ENCODE assay signal across 25 mouse cellular contexts in genomic region chr11:114797981-114798380, GRCm38 (mm10). TPM values are rescaled to one million over a fixed set of nuclear protein-coding genes. Genes with fewer than 3 reads are reported as not detected.
DNase-seq lines count a peak whose midpoint lies in the region; ATAC-seq lines count a peak whose summit lies in the region.
"Had no signal": no experiment of that assay in that cellular context is flagged by ENCODE, and none has a peak within 500 bp of the region (broad histone marks: within the 10 kb centered on the region; RNA-seq: fewer than 3 reads in every experiment).

No protein-coding gene starts in this region.

- no peaks in the 10 kb centered on the region for H3K36me3 ChIP-seq in forebrain, embryonic 10.5 days (replicated peaks)
- no peaks in the 10 kb centered on the region for H3K36me3 ChIP-seq in forebrain, embryonic 12.5 days (replicated peaks)
- H3K36me3 ChIP-seq in splenic B cell, adult 2 months (ENCODE audit: control insufficient read depth, insufficient read depth, low read length, poor library complexity, severe bottlenecking), result no peaks in the 10 kb centered on the region
- H3K36me3 ChIP-seq: embryonic facial prominence, embryonic 12.5 days; embryonic facial prominence, embryonic 15.5 days; heart, embryonic 12.5 days; heart, embryonic 15.5 days; hindbrain, embryonic 15.5 days had no signal

- no peaks in the 10 kb centered on the region for H3K9me3 ChIP-seq in forebrain, embryonic 10.5 days
- H3K9me3 ChIP-seq in forebrain, embryonic 12.5 days, result no peaks in the 10 kb centered on the region
- H3K9me3 ChIP-seq: embryonic facial prominence, embryonic 12.5 days; embryonic facial prominence, embryonic 15.5 days; heart, embryonic 12.5 days; heart, embryonic 15.5 days; hindbrain, embryonic 15.5 days had no signal

- H3K4me2 ChIP-seq in forebrain, embryonic 12.5 days, result no peak overlapping the region
- H3K4me2 ChIP-seq: embryonic facial prominence, embryonic 12.5 days; embryonic facial prominence, embryonic 15.5 days; forebrain, embryonic 13.5 days; heart, embryonic 12.5 days; heart, embryonic 15.5 days; hindbrain, embryonic 15.5 days had no signal

- peak overlapping the region; percentile 62 for H3K27ac ChIP-seq in forebrain, embryonic 10.5 days
- no peak overlapping the region for H3K27ac ChIP-seq in forebrain, embryonic 12.5 days
- H3K27ac ChIP-seq: embryonic facial prominence, embryonic 12.5 days; embryonic facial prominence, embryonic 15.5 days; forebrain, embryonic 13.5 days; gastrocnemius, adult 2 months; heart, embryonic 15.5 days; hindbrain, embryonic 15.5 days had no signal

- no peak overlapping the region for H3K4me3 ChIP-seq in forebrain, embryonic 10.5 days
- H3K4me3 ChIP-seq in forebrain, embryonic 12.5 days (replicated peaks), result no peak overlapping the region
- H3K4me3 ChIP-seq: embryonic facial prominence, embryonic 12.5 days; embryonic facial prominence, embryonic 15.5 days; forebrain, embryonic 13.5 days; gastrocnemius, adult 2 months; heart, embryonic 12.5 days; heart, embryonic 15.5 days; hindbrain, embryonic 15.5 days had no signal

- 86% methylated on average over 3 of the region's 3 CpGs for WGBS in forebrain, embryonic 10.5 days
- 92% methylated on average over 3 of the region's 3 CpGs for WGBS in forebrain, embryonic 12.5 days

- no peak overlapping the region for H3K9ac ChIP-seq in forebrain, embryonic 12.5 days
- H3K9ac ChIP-seq: embryonic facial prominence, embryonic 12.5 days; embryonic facial prominence, embryonic 15.5 days; forebrain, embryonic 13.5 days; heart, embryonic 12.5 days; heart, embryonic 15.5 days; hindbrain, embryonic 15.5 days had no signal

- ATAC-seq in forebrain, embryonic 12.5 days (ENCODE audit: low FRiP score), result no peak
- ATAC-seq: activated CD4-positive, CD25-positive, alpha-beta regulatory T cell, adult 4 months; forebrain, embryonic 13.5 days; forebrain, embryonic 16.5 days; intestine, postnatal 0 days had no signal

- peaks cover 23% of the 10 kb centered on the region for H3K27me3 ChIP-seq in forebrain, embryonic 10.5 days (ENCODE audit: poor library complexity, severe bottlenecking)
- peaks cover 14% of the 10 kb centered on the region for H3K27me3 ChIP-seq in forebrain, embryonic 12.5 days
- no peaks in the 10 kb centered on the region for H3K27me3 ChIP-seq in splenic B cell, adult 2 months (ENCODE audit: control insufficient read depth, insufficient read depth, low read length, poor library complexity, severe bottlenecking)
- H3K27me3 ChIP-seq: forebrain, embryonic 13.5 days; hindbrain, embryonic 15.5 days had no signal

- no peak for DNase-seq in forebrain, embryonic 10.5 days (ENCODE audit: extremely low spot score, low spot score)
- DNase-seq in spleen, postnatal 36 days (ENCODE audit: low spot score in 2 of 2), result peak; percentile 62
- no peak for DNase-seq in spleen, postnatal 4 days (ENCODE audit: low spot score in 2 of 2)
- DNase-seq in splenic B cell, adult 2 months (ENCODE audit: low read depth, low spot score), result peak; percentile 54
- no peak for DNase-seq in gastrocnemius, postnatal 10 days
- DNase-seq: adrenal gland, adult 8-10 months; adrenal gland, postnatal 25 days; cerebellum, postnatal 25 days; gastrocnemius, adult 2 months; gastrocnemius, postnatal 25 days; heart, adult 18-20 months; heart, postnatal 10 days; heart, postnatal 36 days had no signal

- peaks cover 59% of the 10 kb centered on the region for H3K4me1 ChIP-seq in forebrain, embryonic 10.5 days
- peaks cover 49% of the 10 kb centered on the region for H3K4me1 ChIP-seq in forebrain, embryonic 12.5 days

RNA-seq across cellular contexts. Expression of gene Gpr142, which starts 0.7 kb away (rescaled TPM):
- polyA plus RNA-seq in forebrain, embryonic 10.5 days (2016; fragmentation: Nextera tagmentation; extraction: Ambion mirVana), result 0.21 TPM in 1 of 2 replicates, not detected in the other
- polyA plus RNA-seq in forebrain, embryonic 12.5 days (2016; fragmentation: Nextera tagmentation; extraction: Ambion mirVana), result not detected in 2 replicates
- not detected for total RNA-seq in gastrocnemius, postnatal 10 days (2021)
- total RNA-seq: adrenal gland, adult 8-10 months; adrenal gland, postnatal 25 days; common myeloid progenitor, adult 5-6 weeks; gastrocnemius, adult 2 months; gastrocnemius, postnatal 25 days; heart, adult 18-20 months; heart, postnatal 10 days; heart, postnatal 36 days had no signal
- polyA plus RNA-seq: activated CD4-positive, CD25-positive, alpha-beta regulatory T cell, adult 4 months; embryonic facial prominence, embryonic 12.5 days; embryonic facial prominence, embryonic 15.5 days; forebrain, embryonic 13.5 days; forebrain, embryonic 16.5 days; heart, embryonic 12.5 days; heart, embryonic 15.5 days; hindbrain, embryonic 15.5 days; intestine, embryonic 14.5 days; intestine, postnatal 0 days had no signal

RNA-seq across cellular contexts. Expression of gene Btbd17, which starts 2.2 kb away (rescaled TPM):
- 20.7 and 20.8 TPM in 2 replicates for polyA plus RNA-seq in forebrain, embryonic 10.5 days (2016; fragmentation: Nextera tagmentation; extraction: Ambion mirVana)
- polyA plus RNA-seq in forebrain, embryonic 12.5 days (2016; fragmentation: Nextera tagmentation; extraction: Ambion mirVana), result 41.6 and 44.8 TPM in 2 replicates
- 1 to 10 TPM; 2.2 to 2.5 TPM for total RNA-seq in gastrocnemius, postnatal 10 days (2021)
- total RNA-seq: adrenal gland, adult 8-10 months; adrenal gland, postnatal 25 days; common myeloid progenitor, adult 5-6 weeks; gastrocnemius, adult 2 months; gastrocnemius, postnatal 25 days; heart, adult 18-20 months; heart, postnatal 36 days had no signal
- polyA plus RNA-seq: activated CD4-positive, CD25-positive, alpha-beta regulatory T cell, adult 4 months had no signal

RNA-seq across cellular contexts. Expression of gene Kif19a, which starts 32.8 kb away (rescaled TPM):
- 0.33 and 0.71 TPM in 2 replicates for polyA plus RNA-seq in forebrain, embryonic 10.5 days (2016; fragmentation: Nextera tagmentation; extraction: Ambion mirVana)
- polyA plus RNA-seq in forebrain, embryonic 12.5 days (2016; fragmentation: Nextera tagmentation; extraction: Ambion mirVana), result 0.80 and 1.4 TPM in 2 replicates
- total RNA-seq in gastrocnemius, postnatal 10 days (2021), result 1 to 10 TPM; 3.2 to 4.2 TPM
- total RNA-seq: common myeloid progenitor, adult 5-6 weeks had no signal

RNA-seq across cellular contexts. Expression of gene Gprc5c, which starts 53.0 kb away (rescaled TPM):
- polyA plus RNA-seq in forebrain, embryonic 10.5 days (2016; fragmentation: Nextera tagmentation; extraction: Ambion mirVana), result 31.7 and 32.3 TPM in 2 replicates
- 8.4 and 10.8 TPM in 2 replicates for polyA plus RNA-seq in forebrain, embryonic 12.5 days (2016; fragmentation: Nextera tagmentation; extraction: Ambion mirVana)
- 10 to 100 TPM; 58.5 to 63.6 TPM for total RNA-seq in gastrocnemius, postnatal 10 days (2021)
- total RNA-seq: common myeloid progenitor, adult 5-6 weeks had no signal

Comparison
In these comparisons a context has a peak if more than half of its experiments do, and no peak if none do; other contexts are left out.
1. DNase-seq: peak in spleen, postnatal 36 days (2 of 2) and splenic B cell, adult 2 months (single experiment); none in forebrain, embryonic 10.5 days (single experiment), spleen, postnatal 4 days (0 of 2) and gastrocnemius, postnatal 10 days (single experiment).